Mouse (Mus musculus) heart, embryonic 14.5 days (tissue): ENCODE measurements around the gene Wfdc3. TPM values are rescaled to one million over a fixed set of nuclear protein-coding genes. Genes with fewer than 3 reads are reported as not detected.

ENCODE experiments used
- ATAC-seq: fragments of 200-750 bp; cut with Nextera tagmentation; 2 replicates; pipeline ENCODE4 v1.8.0; 2017; ENCODE audit warnings: low read depth, moderate TSS enrichment; ENCODE audit not compliant: insufficient number of reproducible peaks, insufficient read depth, low FRiP score
- H3K27ac ChIP-seq, 2 experiments: fragments of 200-500 bp in 1 of 2; fragments of 300-500 bp in 1 of 2; sonication (generic) in 1 of 2; replicated peaks in 1 of 2; 2 replicates each; pipeline ENCODE4 v1.5.1; 2012 to 2014; ENCODE audit warnings: low read depth in 2 of 2, low read length in 2 of 2, control low read depth in 1 of 2, mild to moderate bottlenecking in 1 of 2, mixed read lengths in 1 of 2; ENCODE audit not compliant: control insufficient read depth in 1 of 2, insufficient read depth in 1 of 2
- H3K27me3 ChIP-seq: fragments of 300-500 bp; sonication (generic); 2 replicates; pipeline ENCODE4 v1.6.1; 2014; ENCODE audit warnings: mild to moderate bottlenecking, low read length, control low read depth; ENCODE audit not compliant: control insufficient read depth, insufficient read depth
- H3K36me3 ChIP-seq: fragments of 300-500 bp; sonication (generic); 2 replicates; pipeline ENCODE4 v1.6.1; 2014; ENCODE audit warnings: mild to moderate bottlenecking, control low read depth, low read length, mixed read lengths; ENCODE audit not compliant: control insufficient read depth, insufficient read depth
- H3K4me1 ChIP-seq, 2 experiments: fragments of 200-500 bp in 1 of 2; fragments of 300-500 bp in 1 of 2; sonication (generic) in 1 of 2; 2 replicates each; pipeline ENCODE4 v1.6.1; 2012 to 2014; ENCODE audit warnings: low read length in 2 of 2, control low read depth in 1 of 2, mixed read lengths in 1 of 2; ENCODE audit not compliant: control insufficient read depth in 2 of 2, insufficient read depth in 2 of 2
- H3K4me2 ChIP-seq: fragments of 300-500 bp; sonication (generic); 2 replicates; pipeline ENCODE4 v1.6.1; 2014; ENCODE audit warnings: mild to moderate bottlenecking, low read length
- H3K4me3 ChIP-seq, 2 experiments: fragments of 200-500 bp in 1 of 2; fragments of 300-500 bp in 1 of 2; sonication (generic) in 1 of 2; 2 replicates each; pipeline ENCODE4 v1.5.1; 2012 to 2014; ENCODE audit warnings: low read length in 2 of 2, mild to moderate bottlenecking in 2 of 2, control low read depth in 1 of 2, low read depth in 1 of 2, moderate library complexity in 1 of 2; ENCODE audit not compliant: control insufficient read depth in 1 of 2, insufficient read depth in 1 of 2
- H3K9ac ChIP-seq: fragments of 300-500 bp; sonication (generic); 2 replicates; pipeline ENCODE4 v1.6.1; 2014; ENCODE audit warnings: mild to moderate bottlenecking, low read length
- H3K9me3 ChIP-seq: fragments of 300-500 bp; sonication (generic); 2 replicates; pipeline ENCODE4 v1.6.1; 2016; ENCODE audit warnings: low read length, control low read depth; ENCODE audit not compliant: control insufficient read depth
- WGBS: fragments of 180-500 bp; shearing (Covaris S2); extraction: QIAGEN DNeasy Blood & Tissue Kit; methylation state at CpG from one replicate; pipeline ENCODE4 v1.1.7; 2014; 5-methylcytosine and 5-hydroxymethylcytosine counted together
- polyA plus RNA-seq: library from polyadenylated mRNA; unstranded; fragments of >200 nt; fragmentation: Nextera tagmentation; extraction: Ambion mirVana; gene quantifications from 2 replicates; pipeline ENCODE4 v1.2.1, GENCODE M21; 2014

Wfdc3 gene
- 0.51 and 0.65 TPM in 2 replicates for polyA plus RNA-seq

GRCm38 (mm10) chr2:164745843-164746479 lies at the start of gene Wfdc3, which contains the start of gene Dnttip1:
Gene Wfdc3 (minus strand): TSS chr2:164745931.
Gene Dnttip1 (plus strand): TSS chr2:164745983.
- Histone ChIP-seq H3K27me3 (no peaks in the 10 kb centered on the region), H3K4me3 (peak within 1 kb of the TSS; percentile 89 to 95), H3K36me3 (peaks cover 38% of the 10 kb centered on the region), H3K4me1 (peaks cover 4 to 15% of the 10 kb centered on the region in 2 experiments), H3K9ac (peak within 1 kb of the TSS; percentile 97), H3K4me2 (peak within 1 kb of the TSS; percentile 95), H3K9me3 (no peaks in the 10 kb centered on the region), H3K27ac (peak within 1 kb of the TSS; percentile 55 to 75; a peak in 3 of 4 replicates)
- WGBS = under 1% methylated on average over 70 of the region's 70 CpGs
- ATAC-seq = peak; percentile 83

- Histone ChIP-seq H3K4me1 (peaks cover 5 to 14% of the 10 kb centered on the region in 2 experiments; a peak in 3 of 4 replicates), H3K27ac (peak overlapping the region; percentile 45 to 78; a peak in 3 of 4 replicates), H3K9ac (no peak overlapping the region), H3K36me3 (peaks cover 85% of the 10 kb centered on the region), H3K4me2 (no peak overlapping the region), H3K4me3 (no peak overlapping the region), H3K9me3 (no peaks in the 10 kb centered on the region), H3K27me3 (no peaks in the 10 kb centered on the region)
- no peak for ATAC-seq
- 25% methylated on average over 5 of the region's 5 CpGs for WGBS
Measured at GRCm38 (mm10) chr2:164794293-164794692, 48.6 kb upstream of the Wfdc3 start.

GRCm38 (mm10) chr2:164793772-164794171 lies 48.0 kb upstream of the Wfdc3 start:
- peak overlapping the region; percentile 78 to 88 for H3K27ac ChIP-seq
- no peak for ATAC-seq
- H3K27me3 ChIP-seq = no peaks in the 10 kb centered on the region
- H3K4me1 ChIP-seq = peaks cover 5 to 14% of the 10 kb centered on the region in 2 experiments; a peak in 3 of 4 replicates
- H3K9me3 ChIP-seq = no peaks in the 10 kb centered on the region
- H3K36me3 ChIP-seq = peaks cover 84% of the 10 kb centered on the region
- H3K4me2 ChIP-seq = no peak overlapping the region
- WGBS = 66% methylated on average over 2 of the region's 2 CpGs
- no peak overlapping the region for H3K4me3 ChIP-seq
- H3K9ac ChIP-seq = 0 out of 2 replicates have a peak overlapping the region, but pooled peaks have one; percentile 2

- Histone ChIP-seq H3K4me1 (peaks cover 5 to 14% of the 10 kb centered on the region in 2 experiments; a peak in 3 of 4 replicates), H3K27me3 (no peaks in the 10 kb centered on the region), H3K27ac (peak overlapping the region; percentile 78 to 88), H3K9ac (peak overlapping the region; percentile 2; the same call in 1 of the 2 replicates), H3K9me3 (no peaks in the 10 kb centered on the region), H3K4me2 (no peak overlapping the region), H3K36me3 (peaks cover 88% of the 10 kb centered on the region), H3K4me3 (no peak overlapping the region)
- WGBS = 37% methylated on average over 3 of the region's 3 CpGs
- peak; percentile 12; the same call in 1 of the 2 replicates for ATAC-seq
Measured at GRCm38 (mm10) chr2:164793236-164793635, 47.5 kb upstream of the Wfdc3 start.

- Histone ChIP-seq H3K4me2 (no peak overlapping the region), H3K4me1 (peaks cover 5 to 14% of the 10 kb centered on the region in 2 experiments; a peak in 3 of 4 replicates), H3K9ac (no peak overlapping the region), H3K36me3 (peaks cover 83% of the 10 kb centered on the region), H3K9me3 (no peaks in the 10 kb centered on the region), H3K27ac (peak overlapping the region; percentile 78 to 88), H3K4me3 (no peak overlapping the region), H3K27me3 (no peaks in the 10 kb centered on the region)
- no peak for ATAC-seq
- WGBS = 81% methylated on average over 12 of the region's 12 CpGs
Measured at GRCm38 (mm10) chr2:164792400-164793190, 46.9 kb upstream of the Wfdc3 start.

- Histone ChIP-seq H3K4me1 (peaks cover 8 to 22% of the 10 kb centered on the region in 2 experiments), H3K36me3 (peaks cover 77% of the 10 kb centered on the region), H3K9me3 (no peaks in the 10 kb centered on the region), H3K4me2 (no peak overlapping the region), H3K9ac (no peak overlapping the region), H3K4me3 (no peak overlapping the region), H3K27me3 (no peaks in the 10 kb centered on the region), H3K27ac (no peak overlapping the region)
- WGBS = 89% methylated on average over 18 of the region's 18 CpGs
- ATAC-seq = no peak
Measured at GRCm38 (mm10) chr2:164791841-164792261, 46.1 kb upstream of the Wfdc3 start.

- peaks cover 11 to 24% of the 10 kb centered on the region in 2 experiments for H3K4me1 ChIP-seq
- no peak overlapping the region; a peak in 1 of 4 replicates for H3K27ac ChIP-seq
- no peak overlapping the region for H3K4me3 ChIP-seq
- H3K9ac ChIP-seq = no peak overlapping the region
- ATAC-seq = no peak
- peaks cover 63% of the 10 kb centered on the region for H3K36me3 ChIP-seq
- no peak overlapping the region for H3K4me2 ChIP-seq
- WGBS = 69% methylated on average over 4 of the region's 4 CpGs
- H3K9me3 ChIP-seq = no peaks in the 10 kb centered on the region
- no peaks in the 10 kb centered on the region for H3K27me3 ChIP-seq
Measured at GRCm38 (mm10) chr2:164790451-164790850, 44.7 kb upstream of the Wfdc3 start.
